Mouse (Mus musculus) bone marrow macrophage, adult 2 months (primary cell): ENCODE measurements around the gene Nek7.

Source experiments
- CTCF ChIP-seq: IDR thresholded peaks from 2 replicates; pipeline ENCODE4 v1.5.1; 2012; ENCODE audit warnings: low read depth, mild to moderate bottlenecking, low read length, moderate library complexity
- POLR2A ChIP-seq: IDR thresholded peaks from 2 replicates; pipeline ENCODE4 v1.6.1; 2012; ENCODE audit warnings: mild to moderate bottlenecking, low read depth, low read length, borderline replicate concordance

DNA sequence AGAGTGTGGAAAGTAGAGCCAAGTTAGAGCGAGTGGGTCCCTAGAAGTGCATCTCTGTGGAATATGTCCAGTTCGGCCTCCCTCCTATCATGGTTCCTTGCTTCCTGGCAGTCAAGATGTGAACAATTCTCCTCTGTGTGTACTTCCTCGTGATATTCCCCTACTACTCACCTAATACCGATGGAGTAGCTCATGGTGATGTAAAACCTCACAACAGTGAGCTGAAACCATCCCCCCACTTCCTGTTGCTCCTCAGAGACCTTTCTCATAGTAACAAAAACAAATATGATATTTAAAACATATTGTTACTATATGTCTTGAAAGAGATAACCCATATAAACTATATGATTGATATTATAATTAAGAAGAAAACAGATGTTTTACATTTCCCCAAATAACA, 9.0 kb upstream of the Nek7 start:
- TF ChIP-seq CTCF = no peak
- no peak for TF ChIP-seq POLR2A
